Comparison of ENCODE assay signal across 7 mouse cellular contexts in genomic region chr1:86503906-86504696, GRCm38 (mm10). TPM values are rescaled to one million over a fixed set of nuclear protein-coding genes. Genes with fewer than 3 reads are reported as not detected.
DNase-seq lines count a peak whose midpoint lies in the region; ATAC-seq lines count a peak whose summit lies in the region.

No protein-coding gene starts in this region.

- peak; percentile 83 for ATAC-seq in embryonic facial prominence, embryonic 12.5 days (ENCODE audit: insufficient number of reproducible peaks, insufficient read depth, low FRiP score, low TSS enrichment)
- peak; percentile 86 for ATAC-seq in limb, embryonic 11.5 days (ENCODE audit: insufficient number of reproducible peaks, low FRiP score, low TSS enrichment, low read depth)
- ATAC-seq in midbrain, embryonic 13.5 days, result peak; percentile 92

- H3K27ac ChIP-seq in embryonic facial prominence, embryonic 12.5 days, result peak overlapping the region; percentile 99
- H3K27ac ChIP-seq in limb, embryonic 11.5 days (replicated peaks; ENCODE audit: low read depth, low read length), result peak overlapping the region; percentile 100
- H3K27ac ChIP-seq in midbrain, embryonic 13.5 days, result peak overlapping the region; percentile 95

- H3K36me3 ChIP-seq in embryonic facial prominence, embryonic 12.5 days, result no peaks in the 10 kb centered on the region
- H3K36me3 ChIP-seq in limb, embryonic 11.5 days (ENCODE audit: control insufficient read depth, insufficient read depth, low read length), result no peaks in the 10 kb centered on the region
- H3K36me3 ChIP-seq in midbrain, embryonic 13.5 days, result no peaks in the 10 kb centered on the region

- peak overlapping the region; percentile 67 for H3K4me2 ChIP-seq in embryonic facial prominence, embryonic 12.5 days (replicated peaks)
- peak overlapping the region; percentile 75 for H3K4me2 ChIP-seq in limb, embryonic 11.5 days (ENCODE audit: low read depth, severe bottlenecking)
- H3K4me2 ChIP-seq in midbrain, embryonic 13.5 days (replicated peaks), result peak overlapping the region; percentile 67

- H3K9ac ChIP-seq in embryonic facial prominence, embryonic 12.5 days, result peak overlapping the region; percentile 73
- peak overlapping the region; percentile 91 for H3K9ac ChIP-seq in limb, embryonic 11.5 days (ENCODE audit: low read length)
- H3K9ac ChIP-seq in midbrain, embryonic 13.5 days (replicated peaks), result peak overlapping the region; percentile 74

- H3K9me3 ChIP-seq in embryonic facial prominence, embryonic 12.5 days, result no peaks in the 10 kb centered on the region
- no peaks in the 10 kb centered on the region for H3K9me3 ChIP-seq in limb, embryonic 11.5 days (ENCODE audit: control insufficient read depth, low read length)
- H3K9me3 ChIP-seq in midbrain, embryonic 13.5 days, result no peaks in the 10 kb centered on the region

- no peaks in the 10 kb centered on the region for H3K27me3 ChIP-seq in embryonic facial prominence, embryonic 12.5 days
- H3K27me3 ChIP-seq in limb, embryonic 11.5 days (ENCODE audit: control insufficient read depth, insufficient read depth, low read length), result no peaks in the 10 kb centered on the region
- no peaks in the 10 kb centered on the region for H3K27me3 ChIP-seq in midbrain, embryonic 13.5 days

- peak overlapping the region; percentile 43 for H3K4me3 ChIP-seq in embryonic facial prominence, embryonic 12.5 days
- H3K4me3 ChIP-seq in limb, embryonic 11.5 days (ENCODE audit: low read depth, low read length), result peak overlapping the region; percentile 34
- H3K4me3 ChIP-seq in midbrain, embryonic 13.5 days (replicated peaks), result peak overlapping the region; percentile 43

- peaks cover 40% of the 10 kb centered on the region for H3K4me1 ChIP-seq in embryonic facial prominence, embryonic 12.5 days
- peaks cover 37% of the 10 kb centered on the region for H3K4me1 ChIP-seq in limb, embryonic 11.5 days (ENCODE audit: control insufficient read depth, insufficient read depth, low read length)
- H3K4me1 ChIP-seq in midbrain, embryonic 13.5 days (replicated peaks), result peaks cover 50% of the 10 kb centered on the region

- peak; percentile 97 for DNase-seq in adrenal gland, postnatal 10 days
- peak; percentile 100 for DNase-seq in heart, adult 11 months
- DNase-seq in kidney, adult 18-20 months, result peak; percentile 96
- peak; percentile 98 for DNase-seq in limb, embryonic 11.5 days (ENCODE audit: low spot score)
- peak; percentile 74 for DNase-seq in spleen, adult 12 weeks (ENCODE audit: low spot score)

- WGBS in embryonic facial prominence, embryonic 12.5 days, result under 1% methylated on average over 64 of the region's 64 CpGs
- under 1% methylated on average over 64 of the region's 64 CpGs for WGBS in limb, embryonic 11.5 days
- WGBS in midbrain, embryonic 13.5 days, result under 1% methylated on average over 64 of the region's 64 CpGs

RNA-seq across cellular contexts. Expression of gene Ptma, which starts 22.4 kb away (rescaled TPM):
- total RNA-seq in adrenal gland, postnatal 10 days (2021), result 100 to 1,000 TPM; 804 to 831 TPM
- polyA plus RNA-seq in embryonic facial prominence, embryonic 12.5 days (2016; fragmentation: Nextera tagmentation; extraction: Ambion mirVana), result 3,116 and 3,315 TPM in 2 replicates
- 4,370 and 4,506 TPM in 2 replicates for polyA plus RNA-seq in limb, embryonic 11.5 days (2014; fragmentation: Nextera tagmentation; extraction: Ambion mirVana)
- polyA plus RNA-seq in midbrain, embryonic 13.5 days (2015; fragmentation: Nextera tagmentation; extraction: Ambion mirVana), result 2,381 and 2,469 TPM in 2 replicates

Comparison
In these comparisons a context has a peak if more than half of its experiments do, and no peak if none do; other contexts are left out.
1. Peak in every context shown above with its lines: DNase-seq, ATAC-seq, H3K4me3 ChIP-seq and H3K27ac ChIP-seq.